Mouse (Mus musculus) midbrain, embryonic 11.5 days (tissue): ENCODE measurements around the gene Nxph3. TPM values are rescaled to one million over a fixed set of nuclear protein-coding genes. Genes with fewer than 3 reads are reported as not detected.

Experiments used
- ATAC-seq: fragments of 200-750 bp; cut with Nextera tagmentation; 2 replicates; pipeline ENCODE4 v1.8.0; 2017; ENCODE audit warnings: moderate TSS enrichment, moderate library complexity; ENCODE audit not compliant: low FRiP score
- DNase-seq: peaks from one replicate; pipeline ENCODE4 v3.0.0; 2015; ENCODE audit warnings: low spot score; ENCODE audit errors: missing footprints
- H3K27ac ChIP-seq: fragments of 300-500 bp; sonication (generic); 2 replicates; pipeline ENCODE4 v1.5.1; 2014; ENCODE audit warnings: low read depth, low read length
- H3K27me3 ChIP-seq: fragments of 300-500 bp; sonication (generic); 2 replicates; pipeline ENCODE4 v1.6.1; 2014; ENCODE audit warnings: mild to moderate bottlenecking, low read length, moderate library complexity, mixed read lengths; ENCODE audit not compliant: control insufficient read depth, insufficient read depth
- H3K36me3 ChIP-seq: fragments of 300-500 bp; sonication (generic); 2 replicates; pipeline ENCODE4 v1.6.1; 2014; ENCODE audit warnings: mild to moderate bottlenecking, low read length, moderate library complexity, mixed read lengths; ENCODE audit not compliant: control insufficient read depth, insufficient read depth
- H3K4me1 ChIP-seq: fragments of 300-500 bp; sonication (generic); 2 replicates; pipeline ENCODE4 v1.6.1; 2014; ENCODE audit warnings: low read length; ENCODE audit not compliant: control insufficient read depth, insufficient read depth
- H3K4me2 ChIP-seq: fragments of 300-500 bp; sonication (generic); 2 replicates; pipeline ENCODE4 v1.6.1; 2014; ENCODE audit warnings: mild to moderate bottlenecking, moderate library complexity
- H3K4me3 ChIP-seq: fragments of 300-500 bp; sonication (generic); 2 replicates; pipeline ENCODE4 v1.5.1; 2014; ENCODE audit warnings: low read depth, low read length
- H3K9ac ChIP-seq: fragments of 300-500 bp; sonication (generic); 2 replicates; pipeline ENCODE4 v1.6.1; 2014; ENCODE audit warnings: low read length
- H3K9me3 ChIP-seq: fragments of 300-500 bp; sonication (generic); 2 replicates; pipeline ENCODE4 v1.6.1; 2016; ENCODE audit warnings: low read length; ENCODE audit not compliant: control insufficient read depth
- WGBS: fragments of 180-500 bp; shearing (Covaris S2); extraction: QIAGEN DNeasy Blood & Tissue Kit; methylation state at CpG from one replicate; pipeline ENCODE4 v1.1.7; 2014; 5-methylcytosine and 5-hydroxymethylcytosine counted together
- polyA plus RNA-seq: library from polyadenylated mRNA; unstranded; fragments of >200 nt; fragmentation: Nextera tagmentation; extraction: Ambion mirVana; gene quantifications from 2 replicates; pipeline ENCODE4 v1.2.1, GENCODE M21; 2014

Gene Nxph3
- polyA plus RNA-seq, 1 experiment from 2014 or later = 0.20 TPM

GRCm38 (mm10) chr11:95511919-95512318, 2.5 kb downstream of the Nxph3 start:
- peaks cover 39% of the 10 kb centered on the region for H3K27me3 ChIP-seq
- peaks cover 33% of the 10 kb centered on the region for H3K4me1 ChIP-seq
- no peak for DNase-seq

GRCm38 (mm10) chr11:95510631-95511030, 3.7 kb downstream of the Nxph3 start:
- H3K27ac ChIP-seq = no peak overlapping the region
- H3K36me3 ChIP-seq = no peaks in the 10 kb centered on the region
- H3K27me3 ChIP-seq = peaks cover 31% of the 10 kb centered on the region
- DNase-seq (no peak), ATAC-seq (no peak)
- H3K9ac ChIP-seq = no peak overlapping the region
- peaks cover 21% of the 10 kb centered on the region for H3K4me1 ChIP-seq
- 91% methylated on average over 12 of the region's 12 CpGs for WGBS
- H3K4me2 ChIP-seq = no peak overlapping the region
- H3K9me3 ChIP-seq = no peaks in the 10 kb centered on the region
- H3K4me3 ChIP-seq = no peak overlapping the region

More at GRCm38 (mm10) chr11:95511919-95512318, 2.5 kb downstream of the Nxph3 start:
- no peak for ATAC-seq
- H3K9ac ChIP-seq = no peak overlapping the region
- H3K27ac ChIP-seq = no peak overlapping the region
- H3K4me3 ChIP-seq = no peak overlapping the region
- H3K9me3 ChIP-seq = no peaks in the 10 kb centered on the region
- no peak overlapping the region for H3K4me2 ChIP-seq
- WGBS = 89% methylated on average over 1 of the region's 1 CpGs
- H3K36me3 ChIP-seq = no peaks in the 10 kb centered on the region

GRCm38 (mm10) chr11:95509126-95509717, 5.1 kb downstream of the Nxph3 start:
- no peaks in the 10 kb centered on the region for H3K9me3 ChIP-seq
- H3K4me3 ChIP-seq = no peak overlapping the region
- ATAC-seq (no peak), DNase-seq (no peak)
- H3K4me2 ChIP-seq = no peak overlapping the region
- no peaks in the 10 kb centered on the region for H3K36me3 ChIP-seq
- WGBS = 75% methylated on average over 6 of the region's 6 CpGs
- H3K9ac ChIP-seq = no peak overlapping the region
- H3K4me1 ChIP-seq = peaks cover 9% of the 10 kb centered on the region
- H3K27me3 ChIP-seq = peaks cover 17% of the 10 kb centered on the region
- no peak overlapping the region for H3K27ac ChIP-seq

GRCm38 (mm10) chr11:95508211-95508926, 6.0 kb downstream of the Nxph3 start:
- Histone ChIP-seq H3K9ac (no peak overlapping the region), H3K27me3 (peaks cover 10% of the 10 kb centered on the region), H3K4me1 (peaks cover 2% of the 10 kb centered on the region; the same call in 1 of the 2 replicates), H3K4me3 (no peak overlapping the region), H3K9me3 (no peaks in the 10 kb centered on the region), H3K4me2 (no peak overlapping the region), H3K36me3 (no peaks in the 10 kb centered on the region), H3K27ac (no peak overlapping the region)
- WGBS = 55% methylated on average over 13 of the region's 13 CpGs
- DNase-seq = no peak
- no peak for ATAC-seq

GRCm38 (mm10) chr11:95507785-95508184, 6.6 kb downstream of the Nxph3 start:
- H3K4me1 ChIP-seq = no peaks in the 10 kb centered on the region
- H3K4me2 ChIP-seq = no peak overlapping the region
- 75% methylated on average over 5 of the region's 5 CpGs for WGBS
- DNase-seq (no peak), ATAC-seq (no peak)
- peaks cover 5% of the 10 kb centered on the region; the same call in 1 of the 2 replicates for H3K27me3 ChIP-seq
- H3K9ac ChIP-seq = no peak overlapping the region
- no peak overlapping the region for H3K4me3 ChIP-seq
- no peaks in the 10 kb centered on the region for H3K9me3 ChIP-seq
- no peaks in the 10 kb centered on the region for H3K36me3 ChIP-seq
- H3K27ac ChIP-seq = no peak overlapping the region

GRCm38 (mm10) chr11:95507041-95507716, 7.2 kb downstream of the Nxph3 start:
- 49% methylated on average over 12 of the region's 12 CpGs for WGBS
- Histone ChIP-seq H3K4me3 (no peak overlapping the region), H3K9ac (no peak overlapping the region), H3K9me3 (no peaks in the 10 kb centered on the region), H3K4me2 (no peak overlapping the region), H3K27me3 (no peaks in the 10 kb centered on the region; the same call in 1 of the 2 replicates), H3K4me1 (no peaks in the 10 kb centered on the region), H3K36me3 (no peaks in the 10 kb centered on the region), H3K27ac (no peak overlapping the region)
- no peak for DNase-seq
- no peak for ATAC-seq

GRCm38 (mm10) chr11:95504271-95504731, 10.1 kb downstream of the Nxph3 start:
- DNase-seq (no peak), ATAC-seq (no peak)
- H3K9me3 ChIP-seq = no peaks in the 10 kb centered on the region
- H3K4me1 ChIP-seq = no peaks in the 10 kb centered on the region
- no peaks in the 10 kb centered on the region for H3K27me3 ChIP-seq
- 45% methylated on average over 6 of the region's 6 CpGs for WGBS
- no peak overlapping the region for H3K4me2 ChIP-seq
- no peak overlapping the region for H3K27ac ChIP-seq
- no peaks in the 10 kb centered on the region for H3K36me3 ChIP-seq
- no peak overlapping the region for H3K4me3 ChIP-seq
- no peak overlapping the region for H3K9ac ChIP-seq

- H3K9ac ChIP-seq = no peak overlapping the region
- H3K27me3 ChIP-seq = no peaks in the 10 kb centered on the region
- ATAC-seq (no peak), DNase-seq (no peak)
- 75% methylated on average over 10 of the region's 10 CpGs for WGBS
- H3K4me2 ChIP-seq = no peak overlapping the region
- H3K4me3 ChIP-seq = no peak overlapping the region
- H3K36me3 ChIP-seq = no peaks in the 10 kb centered on the region
- no peak overlapping the region for H3K27ac ChIP-seq
- H3K9me3 ChIP-seq = no peaks in the 10 kb centered on the region
- no peaks in the 10 kb centered on the region for H3K4me1 ChIP-seq
Measured at GRCm38 (mm10) chr11:95503581-95504180, 10.7 kb downstream of the Nxph3 start.
